Mouse (Mus musculus) hindbrain, embryonic 16.5 days (tissue): Measurements from ENCODE around the gene Ccdc158. TPM values are rescaled to one million over a fixed set of nuclear protein-coding genes. Genes with fewer than 3 reads are reported as not detected.

Experiments
- ATAC-seq: fragments of 200-750 bp; cut with Nextera tagmentation; 2 replicates; pipeline ENCODE4 v1.8.0; 2017; ENCODE audit warnings: moderate TSS enrichment, moderate library complexity
- H3K27ac ChIP-seq: fragments of 300-500 bp; sonication (generic); 2 replicates; pipeline ENCODE4 v1.5.1; 2014; ENCODE audit warnings: low read depth, mild to moderate bottlenecking, control low read depth, low read length, moderate library complexity
- H3K27me3 ChIP-seq: fragments of 300-500 bp; sonication (generic); replicated peaks from 2 replicates; pipeline ENCODE4 v1.6.1; 2014; ENCODE audit warnings: low read length; ENCODE audit not compliant: control insufficient read depth, insufficient read depth
- H3K36me3 ChIP-seq: fragments of 300-500 bp; sonication (generic); 2 replicates; pipeline ENCODE4 v1.6.1; 2014; ENCODE audit warnings: mild to moderate bottlenecking, low read length, moderate library complexity, mixed read lengths; ENCODE audit not compliant: control insufficient read depth, insufficient read depth
- H3K4me1 ChIP-seq: fragments of 300-500 bp; sonication (generic); 2 replicates; pipeline ENCODE4 v1.6.1; 2014; ENCODE audit warnings: low read depth, low read length; ENCODE audit not compliant: control insufficient read depth, insufficient read depth
- H3K4me2 ChIP-seq: fragments of 300-500 bp; sonication (generic); 2 replicates; pipeline ENCODE4 v1.6.1; 2014; ENCODE audit warnings: mild to moderate bottlenecking, low read length, control low read depth, moderate library complexity
- H3K4me3 ChIP-seq: fragments of 300-500 bp; sonication (generic); 2 replicates; pipeline ENCODE4 v1.5.1; 2014; ENCODE audit warnings: mild to moderate bottlenecking, low read length, control low read depth, moderate library complexity
- H3K9ac ChIP-seq: fragments of 300-500 bp; sonication (generic); 2 replicates; pipeline ENCODE4 v1.6.1; 2014; ENCODE audit warnings: low read depth, mild to moderate bottlenecking, control low read depth, low read length, moderate library complexity
- H3K9me3 ChIP-seq: fragments of 300-500 bp; sonication (generic); 2 replicates; pipeline ENCODE4 v1.6.1; 2014; ENCODE audit warnings: mild to moderate bottlenecking, low read length, moderate library complexity; ENCODE audit not compliant: control insufficient read depth
- WGBS: fragments of 180-500 bp; shearing (Covaris S2); extraction: QIAGEN DNeasy Blood & Tissue Kit; methylation state at CpG from one replicate; pipeline ENCODE4 v1.1.7; 2014; 5-methylcytosine and 5-hydroxymethylcytosine counted together
- polyA plus RNA-seq: library from polyadenylated mRNA; unstranded; fragments of >200 nt; fragmentation: Nextera tagmentation; extraction: Ambion mirVana; gene quantifications from 2 replicates; pipeline ENCODE4 v1.2.1, GENCODE M21; 2015

The Ccdc158 gene
- polyA plus RNA-seq, result 0.50 and 0.51 TPM in 2 replicates

GRCm38 (mm10) chr5:92674859-92675573, at the start of gene Ccdc158:
Gene Ccdc158, minus strand, starts transcription at chr5:92675271.
- H3K9me3 ChIP-seq, result no peaks in the 10 kb centered on the region
- WGBS, result 11% methylated on average over 46 of the region's 55 CpGs

DNA sequence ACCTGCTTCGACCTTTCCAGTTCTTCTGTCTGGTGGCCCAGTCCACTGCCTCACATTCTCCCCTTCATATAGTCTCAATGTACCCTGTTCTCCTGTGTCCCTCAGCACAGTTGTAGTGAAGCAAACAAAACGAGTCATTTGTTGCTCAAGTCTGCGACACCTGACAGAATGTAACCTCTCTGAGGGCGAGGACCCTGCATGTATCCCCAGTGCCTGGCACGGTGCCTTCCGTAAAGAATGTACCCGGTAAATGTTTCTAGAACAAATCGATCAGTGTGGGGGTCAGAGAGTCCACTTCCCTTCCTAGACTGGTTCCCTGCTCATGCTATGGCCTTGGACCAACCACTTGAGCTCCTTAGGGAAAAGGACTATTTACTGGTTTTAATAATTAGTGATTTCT, 46.5 kb upstream of the Ccdc158 start:
- H3K4me1 ChIP-seq, result no peaks in the 10 kb centered on the region
- H3K4me2 ChIP-seq, result no peak overlapping the region
- H3K9me3 ChIP-seq, result no peaks in the 10 kb centered on the region
- H3K4me3 ChIP-seq, result no peak overlapping the region
- no peak overlapping the region for H3K27ac ChIP-seq
- ATAC-seq, result no peak
- no peak overlapping the region for H3K9ac ChIP-seq
- 92% methylated on average over 8 of the region's 8 CpGs for WGBS
- H3K27me3 ChIP-seq, result no peaks in the 10 kb centered on the region
- no peaks in the 10 kb centered on the region for H3K36me3 ChIP-seq

More at GRCm38 (mm10) chr5:92674859-92675573, at the start of gene Ccdc158:
- Histone ChIP-seq H3K36me3 (no peaks in the 10 kb centered on the region), H3K4me1 (peaks cover 7% of the 10 kb centered on the region), H3K9ac (peak within 1 kb of the TSS; percentile 62), H3K4me3 (peak within 1 kb of the TSS; percentile 47), H3K27me3 (no peaks in the 10 kb centered on the region), H3K27ac (no peak within 1 kb of the TSS), H3K4me2 (peak within 1 kb of the TSS; percentile 87)
- ATAC-seq, result peak; percentile 95

- no peaks in the 10 kb centered on the region for H3K27me3 ChIP-seq
- no peak overlapping the region for H3K4me3 ChIP-seq
- 92% methylated on average over 3 of the region's 3 CpGs for WGBS
- ATAC-seq, result no peak
- no peak overlapping the region for H3K9ac ChIP-seq
- no peaks in the 10 kb centered on the region for H3K36me3 ChIP-seq
- H3K4me2 ChIP-seq, result no peak overlapping the region
- H3K9me3 ChIP-seq, result no peaks in the 10 kb centered on the region
- H3K4me1 ChIP-seq, result no peaks in the 10 kb centered on the region
- H3K27ac ChIP-seq, result no peak overlapping the region
Observed at GRCm38 (mm10) chr5:92718856-92719255, 43.8 kb upstream of the Ccdc158 start.

GRCm38 (mm10) chr5:92717666-92718360, 42.7 kb upstream of the Ccdc158 start:
- Histone ChIP-seq H3K27ac (no peak overlapping the region), H3K36me3 (no peaks in the 10 kb centered on the region), H3K9me3 (no peaks in the 10 kb centered on the region), H3K4me2 (no peak overlapping the region), H3K9ac (no peak overlapping the region), H3K27me3 (no peaks in the 10 kb centered on the region), H3K4me3 (no peak overlapping the region), H3K4me1 (no peaks in the 10 kb centered on the region)
- WGBS, result 77% methylated on average over 3 of the region's 3 CpGs
- no peak for ATAC-seq

DNA sequence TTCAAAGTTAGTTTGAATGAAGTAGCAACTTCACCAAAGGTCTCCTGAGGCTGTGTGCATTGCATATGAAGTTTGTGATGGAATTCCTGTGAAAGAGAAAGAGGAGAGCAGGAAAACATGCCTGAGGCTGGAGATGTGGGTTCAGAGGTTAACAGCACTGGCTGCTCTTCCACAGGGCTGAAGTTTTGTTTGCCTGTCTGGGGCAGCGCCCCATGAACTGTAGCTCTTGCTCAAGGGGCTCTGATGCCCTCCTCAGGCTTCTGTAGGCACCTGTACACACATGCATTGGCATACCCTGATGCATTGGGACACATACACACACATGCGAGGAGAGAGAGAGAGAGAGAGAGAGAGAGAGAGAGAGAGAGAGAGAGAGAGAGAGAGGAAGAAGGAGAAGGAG, 40.8 kb upstream of the Ccdc158 start:
- no peaks in the 10 kb centered on the region for H3K36me3 ChIP-seq
- H3K4me1 ChIP-seq, result no peaks in the 10 kb centered on the region
- H3K4me3 ChIP-seq, result no peak overlapping the region
- WGBS, result 78% methylated on average over 2 of the region's 2 CpGs
- H3K27me3 ChIP-seq, result no peaks in the 10 kb centered on the region
- no peak for ATAC-seq
- no peak overlapping the region for H3K27ac ChIP-seq
- H3K9me3 ChIP-seq, result no peaks in the 10 kb centered on the region
- no peak overlapping the region for H3K9ac ChIP-seq
- no peak overlapping the region for H3K4me2 ChIP-seq

- Histone ChIP-seq H3K4me1 (no peaks in the 10 kb centered on the region), H3K4me3 (no peak overlapping the region), H3K27me3 (no peaks in the 10 kb centered on the region), H3K27ac (no peak overlapping the region), H3K4me2 (no peak overlapping the region), H3K9me3 (no peaks in the 10 kb centered on the region), H3K9ac (no peak overlapping the region), H3K36me3 (no peaks in the 10 kb centered on the region)
- 30% methylated on average over 11 of the region's 11 CpGs for WGBS
- no peak for ATAC-seq
Observed at GRCm38 (mm10) chr5:92715319-92715718, 40.2 kb upstream of the Ccdc158 start.

DNA sequence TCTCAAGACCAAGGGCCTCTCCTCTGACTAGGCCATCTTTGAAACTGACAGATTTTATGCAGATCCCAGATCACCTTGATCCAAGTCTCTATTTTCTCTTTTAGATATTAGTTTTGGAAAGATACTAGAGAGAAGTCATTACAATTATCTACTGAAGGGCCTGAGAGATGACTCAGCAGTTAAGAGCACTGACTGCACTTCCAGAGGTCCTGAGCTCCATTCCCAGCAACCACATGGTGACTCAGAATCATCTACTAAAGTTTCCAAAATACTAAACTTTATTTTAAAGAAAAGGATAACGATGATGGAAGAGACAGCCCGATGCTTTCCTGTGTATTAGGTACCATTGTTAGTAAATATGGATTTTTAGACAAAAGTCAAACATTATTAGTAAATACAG, 39.8 kb upstream of the Ccdc158 start:
- no peaks in the 10 kb centered on the region for H3K9me3 ChIP-seq
- H3K27ac ChIP-seq, result no peak overlapping the region
- H3K36me3 ChIP-seq, result no peaks in the 10 kb centered on the region
- H3K4me3 ChIP-seq, result no peak overlapping the region
- no peak overlapping the region for H3K4me2 ChIP-seq
- no peaks in the 10 kb centered on the region for H3K27me3 ChIP-seq
- H3K9ac ChIP-seq, result no peak overlapping the region
- WGBS, result 94% methylated on average over 2 of the region's 2 CpGs
- no peak for ATAC-seq
- no peaks in the 10 kb centered on the region for H3K4me1 ChIP-seq

DNA sequence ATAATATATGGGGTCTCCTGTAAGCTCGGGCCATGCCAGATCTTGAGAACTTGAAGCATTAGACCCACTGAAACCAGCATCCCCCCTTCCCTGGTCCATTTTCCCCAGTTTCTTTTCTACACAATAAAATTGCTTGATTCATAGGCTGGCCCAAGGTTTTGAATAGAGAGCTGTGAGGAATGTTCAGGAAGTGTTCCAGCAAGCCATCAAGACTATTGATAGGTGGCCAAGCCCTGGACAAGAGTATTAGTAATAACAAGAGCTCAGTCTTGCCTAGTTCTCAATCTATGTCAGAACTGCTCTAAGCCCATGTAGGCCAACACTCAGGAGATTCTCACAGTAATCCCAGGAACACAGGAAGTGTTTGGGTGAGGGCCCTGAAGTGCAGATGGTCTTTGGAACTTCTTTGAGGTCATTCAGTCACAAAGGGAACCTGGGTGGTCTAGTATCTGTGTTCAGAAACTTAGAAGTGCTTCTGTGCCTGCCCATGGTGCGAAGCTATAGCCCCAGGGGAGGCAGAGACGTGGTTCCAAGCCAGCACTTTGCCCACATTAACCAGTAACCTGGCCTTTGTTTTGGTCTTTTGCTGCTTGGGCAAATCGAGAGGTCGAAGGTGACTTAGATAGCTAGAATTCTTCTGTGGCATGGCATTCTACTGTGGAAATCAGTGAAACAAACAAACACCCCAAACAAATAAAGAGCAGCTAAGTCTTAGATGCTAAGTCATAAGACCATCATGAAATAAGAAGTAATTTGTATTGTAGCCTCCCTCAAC, 37.7 kb upstream of the Ccdc158 start:
- Histone ChIP-seq H3K27me3 (no peaks in the 10 kb centered on the region), H3K9me3 (no peaks in the 10 kb centered on the region), H3K4me1 (no peaks in the 10 kb centered on the region), H3K27ac (no peak overlapping the region), H3K4me2 (no peak overlapping the region), H3K4me3 (no peak overlapping the region), H3K9ac (no peak overlapping the region), H3K36me3 (no peaks in the 10 kb centered on the region)
- WGBS, result 77% methylated on average over 5 of the region's 5 CpGs
- peak; percentile 54 for ATAC-seq
